Mouse (Mus musculus) inflammation-experienced regulatory T-cells, adult 6 months (primary cell): ENCODE data around the gene Aknad1. TPM values are rescaled to one million over a fixed set of nuclear protein-coding genes. Genes with fewer than 3 reads are reported as not detected.

ENCODE experiments used
- ATAC-seq: one replicate; pipeline ENCODE4 v1.8.0; 2017
- polyA plus RNA-seq, 3 experiments: library from polyadenylated mRNA; unstranded; fragments of 100-300 nt; shearing (Covaris generic); gene quantifications; one replicate each; pipeline ENCODE4 v1.2.1; 2017

The Aknad1 gene
- polyA plus RNA-seq, 3 experiments from 2014 or later: not detected

- no peak for ATAC-seq
Measured at GRCm38 (mm10) chr3:108751691-108752090, 12.2 kb downstream of the Aknad1 start.

GRCm38 (mm10) chr3:108754541-108754940 lies 15.1 kb downstream of the Aknad1 start:
- no peak for ATAC-seq

- ATAC-seq: no peak
Measured at GRCm38 (mm10) chr3:108755542-108755941, 16.1 kb downstream of the Aknad1 start.

GRCm38 (mm10) chr3:108756131-108756530 lies 16.7 kb downstream of the Aknad1 start:
- ATAC-seq: no peak

GRCm38 (mm10) chr3:108757570-108757969 lies 18.1 kb downstream of the Aknad1 start:
- ATAC-seq: no peak

- ATAC-seq: no peak
Measured at GRCm38 (mm10) chr3:108759566-108760420, 20.3 kb downstream of the Aknad1 start.

- ATAC-seq: no peak
Measured at GRCm38 (mm10) chr3:108762597-108763111, 23.2 kb downstream of the Aknad1 start.

- no peak for ATAC-seq
Measured at GRCm38 (mm10) chr3:108763691-108764090, 24.2 kb downstream of the Aknad1 start.

- no peak for ATAC-seq
Measured at GRCm38 (mm10) chr3:108764976-108765375, 25.5 kb downstream of the Aknad1 start.

- ATAC-seq: no peak
Measured at GRCm38 (mm10) chr3:108765476-108765875, 26.0 kb downstream of the Aknad1 start.

- no peak for ATAC-seq
Measured at GRCm38 (mm10) chr3:108766943-108767342, 27.5 kb downstream of the Aknad1 start.

GRCm38 (mm10) chr3:108767416-108767815 lies 28.0 kb downstream of the Aknad1 start:
- ATAC-seq: peak; percentile 7

GRCm38 (mm10) chr3:108769547-108769946 lies 30.1 kb downstream of the Aknad1 start:
- no peak for ATAC-seq

- ATAC-seq: peak; percentile 72
Measured at GRCm38 (mm10) chr3:108770725-108771368, 31.4 kb downstream of the Aknad1 start.

- ATAC-seq: no peak
Measured at GRCm38 (mm10) chr3:108772211-108772610, 32.8 kb downstream of the Aknad1 start.

- no peak for ATAC-seq
Measured at GRCm38 (mm10) chr3:108772811-108773210, 33.4 kb downstream of the Aknad1 start.

- ATAC-seq: no peak
Measured at GRCm38 (mm10) chr3:108778761-108779540, 39.5 kb downstream of the Aknad1 start.

GRCm38 (mm10) chr3:108781238-108781883 lies 41.9 kb downstream of the Aknad1 start:
- peak; percentile 43 for ATAC-seq

- ATAC-seq: no peak
Measured at GRCm38 (mm10) chr3:108781884-108782270, 42.4 kb downstream of the Aknad1 start.

GRCm38 (mm10) chr3:108782364-108782895 lies 43.0 kb downstream of the Aknad1 start:
- no peak for ATAC-seq

- ATAC-seq: no peak
Measured at GRCm38 (mm10) chr3:108786520-108786919, 47.1 kb downstream of the Aknad1 start.
